Mouse (Mus musculus): Measurements from ENCODE around the gene Myo9b. TPM values are rescaled to one million over a fixed set of nuclear protein-coding genes. Genes with fewer than 3 reads are reported as not detected.

The Myo9b gene
- total RNA-seq, 2 experiments from 2014 or later: 24.1 to 28.2 TPM

DNA sequence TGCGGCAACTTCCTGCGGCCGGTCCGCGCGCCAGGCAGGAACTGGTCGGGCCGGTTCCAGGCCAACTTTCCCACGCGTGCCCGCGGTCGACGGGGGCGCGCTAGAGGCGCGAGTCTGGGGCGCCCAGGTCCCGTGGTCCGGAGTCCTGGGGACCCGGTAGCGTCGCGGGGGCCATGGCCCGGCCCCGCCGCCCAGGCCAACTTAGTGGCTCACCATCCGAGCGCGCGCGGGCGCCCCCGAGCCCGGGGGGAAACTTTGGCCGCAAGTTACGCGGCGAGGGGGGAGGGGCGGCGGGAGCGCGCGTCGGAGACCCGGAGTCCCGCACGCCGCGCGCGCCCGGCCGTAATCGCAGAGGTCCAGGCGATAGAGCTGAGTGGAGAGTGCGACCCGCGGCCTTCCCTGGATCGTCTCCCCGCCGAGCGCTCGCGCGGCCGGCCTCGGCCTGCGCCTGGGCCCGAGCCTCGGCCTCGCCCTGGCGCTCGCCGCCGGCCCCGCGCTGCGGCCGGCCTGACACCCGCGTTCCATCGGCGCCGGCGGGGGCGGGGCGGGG lies 109.0 kb downstream of the Myo9b start, which contains the start of gene Nr2f6:
Gene Nr2f6 (minus strand): TSS at position 540 of the 550 bp plus-strand sequence.
- intact Hi-C loops (cut with DNase I): no loop called here
- DNase-seq: peak; percentile 75 to 88

DNA sequence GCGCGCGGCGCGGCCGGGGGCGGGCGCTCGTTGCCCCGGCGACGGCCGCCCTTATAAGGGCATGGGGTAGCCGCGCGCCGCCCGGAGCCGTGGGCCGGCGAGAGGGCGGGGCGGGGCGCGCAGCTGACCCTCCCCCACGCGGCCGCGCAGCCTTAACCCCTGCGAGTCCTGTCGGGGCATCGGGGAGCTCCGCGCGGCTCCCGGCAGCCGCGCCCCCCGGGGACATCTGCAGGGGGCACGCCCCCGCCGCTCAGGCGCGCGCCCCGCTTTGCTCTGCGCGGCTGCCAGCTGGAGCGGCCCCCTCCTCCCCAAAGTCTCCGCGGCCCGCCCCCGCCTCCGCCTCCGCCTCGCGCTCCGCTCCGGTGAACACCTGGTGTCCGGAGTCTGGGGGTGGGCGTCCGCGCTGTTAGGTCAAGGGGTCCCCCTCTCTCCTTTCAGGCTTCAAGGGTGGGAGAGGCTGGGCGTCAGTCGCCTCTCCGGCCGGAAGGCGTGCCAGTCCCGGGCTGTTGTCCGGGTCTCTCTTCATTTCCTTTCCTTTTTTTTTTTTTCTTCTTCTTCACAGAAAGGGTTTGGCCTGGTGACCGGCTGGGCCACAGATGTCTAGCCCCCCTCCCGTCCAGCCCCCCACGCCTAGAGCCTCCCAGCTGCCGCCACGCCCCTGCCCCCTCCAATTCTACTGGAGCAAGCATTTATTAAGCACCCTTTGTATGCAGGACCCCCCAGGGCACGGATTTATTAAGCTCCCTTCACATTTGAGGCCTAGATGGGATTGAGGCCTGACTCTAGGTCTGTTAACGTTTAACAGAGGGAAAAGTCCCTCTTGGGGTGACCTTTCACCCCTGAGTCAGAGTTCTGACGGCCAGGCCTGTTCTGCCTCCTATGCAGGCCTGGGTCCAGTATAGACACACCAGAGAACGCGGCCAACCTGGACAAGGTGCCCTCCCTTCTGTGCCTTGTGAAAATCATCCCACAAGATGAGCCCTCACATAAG lies 109.8 kb downstream of the Myo9b start:
- peak; percentile 48 to 86 for DNase-seq

DNA sequence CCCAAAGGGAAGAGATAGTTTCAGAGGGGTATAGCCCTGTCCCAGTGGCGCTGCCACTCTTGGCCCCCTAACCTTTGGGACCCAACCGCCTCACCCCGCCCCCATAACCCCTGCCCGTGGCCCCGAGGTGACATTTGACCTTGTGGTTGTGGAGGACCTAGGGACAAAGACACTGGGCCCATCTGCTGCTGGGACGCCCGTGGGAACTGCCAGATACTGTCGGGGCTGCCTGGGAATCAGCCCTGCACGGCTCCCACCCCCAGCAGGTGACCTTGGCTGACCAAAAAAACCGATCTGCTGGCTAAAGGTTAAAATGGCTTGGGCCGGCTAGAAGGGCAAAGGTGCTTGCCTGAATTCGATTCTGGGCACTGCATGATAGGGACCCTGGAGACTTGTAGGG lies 110.9 kb downstream of the Myo9b start:
- intact Hi-C loops (cut with DNase I): no loop called here
- DNase-seq: no peak

More for the DNA sequence above, 109.8 kb downstream of the Myo9b start:
- intact Hi-C loops (cut with DNase I): no loop called here

DNA sequence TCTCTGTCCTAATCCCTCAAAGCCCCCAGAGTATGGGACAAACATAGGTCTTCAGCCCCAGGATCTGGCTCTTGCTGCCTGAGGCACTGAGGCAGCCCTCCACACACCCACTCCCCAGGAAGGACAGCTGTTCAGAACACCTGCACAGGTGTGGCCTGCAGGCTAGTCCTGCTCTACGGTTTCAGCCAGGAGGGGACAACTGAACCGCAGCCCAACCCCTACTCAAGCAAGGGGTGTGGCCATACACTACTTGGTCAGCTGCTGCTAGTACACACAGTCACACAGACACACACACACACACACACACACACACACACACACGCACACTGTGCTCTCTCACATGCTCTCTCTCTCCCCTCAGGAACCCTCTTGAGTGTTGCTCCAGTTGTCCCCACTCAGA lies 111.3 kb downstream of the Myo9b start:
- intact Hi-C loops (cut with DNase I): no loop called here

DNA sequence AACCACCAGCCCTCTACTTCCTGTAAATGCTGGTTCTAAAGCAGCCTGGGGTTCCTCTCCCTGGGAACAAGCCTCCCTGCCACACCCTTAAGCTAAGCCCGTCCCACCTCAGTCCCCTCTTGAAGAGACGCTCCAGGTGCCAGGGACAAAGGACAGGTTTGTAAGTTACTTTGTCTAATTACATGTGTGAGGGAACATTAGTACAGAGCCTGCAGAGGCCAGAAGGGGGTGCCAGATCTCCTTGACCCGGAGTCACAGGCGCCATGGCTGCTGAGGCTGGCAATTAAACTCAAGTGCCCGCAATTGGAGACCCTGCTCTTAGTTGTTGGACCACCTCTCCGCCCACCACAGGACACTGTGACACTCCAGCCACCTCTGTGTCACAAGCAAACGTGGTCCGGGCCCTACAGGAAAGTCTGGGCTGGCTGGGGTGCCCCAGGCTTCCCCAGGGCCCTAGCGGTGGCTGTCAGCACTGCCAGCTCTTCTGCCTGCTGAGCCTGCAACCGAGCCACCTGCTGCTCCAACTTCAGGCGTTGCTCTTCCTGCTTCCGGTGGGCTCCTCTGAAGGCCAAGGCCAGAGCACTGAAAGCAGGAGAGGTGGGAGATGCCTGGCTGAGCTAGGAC lies 112.8 kb downstream of the Myo9b start:
- DNase-seq: no peak
- intact Hi-C loops (cut with DNase I): no loop called here

More for the DNA sequence above, 111.3 kb downstream of the Myo9b start:
- DNase-seq: no peak

DNA sequence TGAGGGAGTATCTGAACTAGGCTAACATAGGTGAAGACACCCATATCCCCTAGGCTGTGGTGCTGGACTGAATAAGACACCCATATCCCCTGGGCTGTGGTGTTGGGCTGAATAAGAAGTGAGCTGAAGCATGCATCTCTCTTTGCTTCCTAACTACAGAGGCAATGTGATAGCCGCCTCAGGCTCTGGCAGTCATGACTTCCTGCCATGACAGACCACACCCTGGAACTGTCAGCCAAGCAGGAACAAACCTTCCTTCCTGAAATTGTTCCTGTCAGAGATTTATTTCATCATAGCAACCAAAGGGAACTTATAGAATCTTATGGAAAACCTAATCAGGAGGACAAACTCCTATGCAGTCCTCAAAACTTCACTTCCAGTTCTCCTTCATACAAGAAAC lies 115.8 kb downstream of the Myo9b start:
- peak in 1 of 2 experiments; percentile 19 for DNase-seq
- intact Hi-C loops (cut with DNase I): no loop called here

DNA sequence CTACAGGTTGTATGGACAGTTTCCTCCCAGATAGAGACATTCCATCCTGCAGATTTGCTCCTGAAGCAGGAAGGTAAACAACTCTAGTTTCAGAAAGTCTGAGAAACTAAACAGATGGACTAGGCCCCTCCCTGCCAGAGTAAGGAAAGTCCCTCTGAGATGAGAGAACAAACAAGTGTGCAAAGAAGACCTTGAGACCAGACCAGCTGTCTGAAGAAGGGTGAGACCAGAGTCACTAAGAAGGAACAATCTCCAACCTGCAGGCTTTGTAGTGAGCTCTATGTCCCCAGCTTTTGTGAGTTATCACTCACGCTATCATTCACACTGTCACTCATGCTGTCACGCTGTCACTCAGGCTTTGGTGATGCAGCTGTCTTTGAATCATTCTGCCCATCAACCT lies 119.2 kb downstream of the Myo9b start:
- no peak for DNase-seq
- intact Hi-C loops (cut with DNase I): no loop called here

DNA sequence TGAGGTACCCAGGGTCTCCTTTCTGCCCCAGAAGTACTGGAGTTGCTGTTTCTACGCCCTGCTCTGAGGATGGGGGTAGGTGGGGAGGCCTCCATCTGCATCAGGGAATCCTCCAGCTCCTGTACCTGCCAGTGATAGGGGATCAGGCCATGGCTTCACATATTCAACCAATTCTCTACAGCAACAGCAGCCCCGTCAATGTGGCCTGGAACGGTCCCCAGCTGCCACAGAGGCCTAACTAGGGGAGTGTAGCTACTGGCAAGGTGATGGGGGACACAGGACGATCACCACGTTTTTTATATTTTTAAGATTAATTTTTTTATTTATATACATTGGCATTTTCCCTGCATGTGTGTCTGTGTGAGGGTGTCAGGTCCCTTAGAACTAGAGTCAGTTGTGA lies 119.9 kb downstream of the Myo9b start:
- intact Hi-C loops (cut with DNase I): no loop called here
- DNase-seq: no peak

DNA sequence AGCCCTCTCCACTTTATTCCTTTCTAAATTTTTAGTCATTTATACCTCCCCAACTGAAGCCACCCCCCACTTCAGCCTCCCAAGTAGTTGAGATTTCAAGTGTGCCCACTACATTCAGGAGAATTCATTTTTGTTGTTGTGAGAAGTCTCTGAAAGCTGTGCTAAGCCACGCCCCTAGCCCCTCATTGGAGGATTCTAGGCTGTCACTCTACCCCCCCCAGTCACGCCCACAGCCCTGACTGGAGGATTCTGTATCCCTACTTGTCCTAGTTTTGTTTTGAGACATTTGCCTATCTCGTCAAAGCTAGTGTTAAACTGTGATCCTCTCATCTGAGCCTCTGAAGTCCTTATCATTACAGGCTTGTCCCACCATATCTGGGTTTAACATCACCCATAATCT lies 120.4 kb downstream of the Myo9b start:
- intact Hi-C loops (cut with DNase I): no loop called here
- no peak for DNase-seq

DNA sequence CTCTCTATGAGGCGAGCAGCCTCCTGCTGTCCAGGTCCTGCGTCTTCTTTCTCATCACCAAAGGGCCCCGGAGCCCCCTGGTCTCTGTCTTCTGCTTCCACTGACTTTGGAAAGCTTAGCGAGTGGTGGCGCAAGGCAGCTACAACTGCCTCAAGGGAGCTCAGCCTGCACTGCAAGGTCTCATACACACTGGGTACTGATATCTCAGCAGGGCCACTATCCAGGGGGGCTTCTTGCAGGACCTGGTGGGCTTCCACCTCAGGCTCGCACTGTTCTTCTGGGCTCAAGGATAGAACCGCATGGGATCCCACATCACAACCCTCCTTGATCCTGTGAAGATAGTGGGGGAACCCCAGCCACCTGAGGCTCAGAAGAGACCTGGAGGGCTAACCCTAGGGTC lies 122.0 kb downstream of the Myo9b start:
- peak; percentile 8 to 19 for DNase-seq
- intact Hi-C loops (cut with DNase I): no loop called here

DNA sequence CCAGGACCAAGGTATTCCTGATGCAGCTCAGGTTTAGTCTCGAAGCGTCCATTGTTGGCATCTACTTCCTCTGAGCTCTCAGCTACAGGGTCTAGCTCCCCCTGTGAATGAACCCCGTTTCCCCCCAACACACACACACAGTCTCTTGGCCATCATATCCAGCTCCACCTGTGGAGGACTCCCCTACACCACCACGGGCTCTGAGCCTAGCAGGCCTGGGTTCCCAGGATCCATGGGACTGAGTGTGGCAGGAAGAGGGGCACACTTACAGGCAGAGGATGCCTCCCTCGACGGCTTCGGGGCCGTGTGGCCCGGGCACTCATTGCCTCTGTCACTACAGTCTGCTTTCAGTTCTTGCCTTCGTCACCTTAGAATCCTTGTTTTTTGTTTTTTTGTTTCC lies 122.6 kb downstream of the Myo9b start:
- peak; percentile 5 to 6 for DNase-seq
- intact Hi-C loops (cut with DNase I): no loop called here

DNA sequence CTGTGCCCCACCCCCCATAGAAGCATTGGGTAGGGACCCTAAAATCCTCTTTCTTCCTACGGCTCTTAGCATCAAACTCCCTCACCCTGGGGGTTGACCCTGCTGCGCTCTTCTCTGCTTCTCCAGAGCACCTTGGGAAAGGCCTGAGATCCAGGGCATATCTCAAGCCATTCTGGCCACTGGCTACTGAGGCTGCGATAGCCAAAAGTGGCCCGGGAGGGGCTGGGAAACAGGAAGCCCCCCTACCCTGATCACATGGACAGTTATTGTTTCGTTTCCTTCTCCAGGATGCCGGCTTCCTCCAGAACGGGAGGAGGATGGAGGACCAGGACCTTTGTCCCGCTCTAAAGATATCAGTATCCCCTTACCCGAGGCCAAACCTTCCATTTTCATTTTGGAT lies 123.1 kb downstream of the Myo9b start, which contains the start of gene Ushbp1:
Gene Ushbp1 (minus strand): TSS at position 174 of the 400 bp plus-strand sequence.
- peak; percentile 57 to 58 for DNase-seq
- intact Hi-C loops (cut with DNase I): no loop called here

DNA sequence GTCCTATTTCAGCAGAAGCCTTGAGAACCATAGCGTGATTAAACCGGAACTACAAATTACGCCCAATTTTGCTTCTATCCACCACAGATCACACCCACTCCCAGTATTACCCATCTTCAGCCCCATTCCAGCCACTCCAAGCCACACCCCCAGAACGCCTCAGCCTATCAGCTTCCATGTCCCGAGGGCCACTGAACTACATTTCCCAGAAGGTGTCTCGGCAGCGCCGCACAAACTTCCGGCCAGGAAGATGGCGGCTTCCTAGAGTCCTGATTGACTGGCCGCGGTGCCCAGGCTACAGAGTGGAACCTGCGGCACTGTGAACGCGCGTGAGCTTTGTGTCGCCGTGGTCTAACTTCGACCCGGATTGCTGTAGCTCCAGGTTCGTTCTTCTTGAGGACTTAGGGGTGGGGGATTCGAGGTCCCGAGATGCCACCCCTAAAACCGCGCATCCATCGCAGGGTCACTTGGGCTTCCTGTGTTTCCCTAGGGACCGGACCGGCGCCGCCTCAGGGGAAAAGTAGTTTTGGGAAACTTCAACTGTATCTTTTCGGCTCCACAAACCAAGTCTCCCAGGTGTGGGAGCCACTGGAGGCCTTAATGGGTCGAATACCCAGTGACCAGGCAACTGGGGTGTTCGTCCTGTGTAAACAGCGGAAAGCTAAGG lies 124.3 kb downstream of the Myo9b start, which contains the start of gene Babam1:
Gene Babam1 (plus strand): TSS at position 223 of the 667 bp plus-strand sequence.
- DNase-seq: peak; percentile 87 to 88
- intact Hi-C loops (cut with DNase I): no loop called here

DNA sequence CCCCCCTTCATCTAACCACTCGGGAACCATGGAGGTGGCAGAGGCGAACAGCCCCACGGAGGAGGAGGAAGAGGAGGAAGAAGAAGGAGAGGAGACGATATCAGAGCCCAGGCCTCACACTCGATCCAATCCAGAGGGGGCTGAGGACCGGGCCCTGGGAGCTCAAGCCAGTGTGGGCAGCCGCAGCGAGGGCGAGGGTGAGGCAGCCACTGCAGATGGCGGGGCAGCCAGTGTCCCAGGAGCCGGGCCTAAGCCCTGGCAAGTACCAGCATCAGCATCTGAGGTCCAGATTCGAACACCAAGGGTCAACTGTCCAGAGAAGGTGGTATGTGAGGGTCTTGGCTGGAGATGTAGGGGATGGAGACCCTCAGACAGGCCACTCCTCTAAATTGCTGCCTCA lies 125.2 kb downstream of the Myo9b start:
- DNase-seq: peak; percentile 2 to 3
- intact Hi-C loops (cut with DNase I): no loop called here

DNA sequence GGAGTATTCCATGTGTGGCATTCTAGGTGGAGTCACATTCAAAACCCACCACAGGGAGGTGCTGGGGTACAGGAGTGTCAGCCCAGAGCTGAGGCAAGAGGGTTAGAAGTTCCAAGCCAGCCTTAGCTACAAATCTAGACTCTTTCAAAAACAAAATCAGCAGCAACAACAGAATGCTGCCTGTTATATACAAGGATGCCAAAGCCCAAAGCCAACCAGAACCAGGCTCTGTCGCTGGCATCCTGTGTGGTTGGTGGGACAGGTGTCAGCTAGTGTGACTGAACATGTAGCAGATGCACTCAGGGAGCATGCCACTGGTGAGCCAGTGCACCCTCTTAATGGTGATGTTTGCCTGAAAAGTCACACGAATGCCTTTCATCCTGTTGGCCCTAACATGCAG lies 128.3 kb downstream of the Myo9b start:
- no peak for DNase-seq
- intact Hi-C loops (cut with DNase I): loop anchor here (5.0 kb wide), 1 partner anchor 139 kb away; no protein-coding TSS in a partner anchor

DNA sequence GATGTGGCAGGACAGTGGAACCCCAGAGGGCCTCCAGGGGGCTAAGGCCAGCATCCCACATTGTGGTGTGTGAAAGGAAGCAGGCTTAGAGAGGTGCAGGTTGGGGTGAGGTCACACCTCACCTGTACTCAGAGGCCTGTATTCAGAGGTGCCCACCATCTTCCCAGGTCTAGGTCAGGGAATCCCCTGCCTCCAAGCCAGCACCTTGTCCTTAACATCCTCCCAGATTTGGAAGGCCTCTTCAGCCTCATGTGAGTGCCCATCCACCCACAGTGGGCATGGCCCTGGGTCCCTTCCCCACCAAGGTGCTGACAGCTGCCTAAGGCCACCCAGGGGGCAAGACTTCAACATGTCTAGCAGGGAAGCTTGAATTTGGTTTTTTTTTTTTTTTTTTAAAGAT lies 128.9 kb downstream of the Myo9b start:
- DNase-seq: peak; percentile 0 to 1
- intact Hi-C loops (cut with DNase I): loop anchor here (5.0 kb wide), 1 partner anchor 139 kb away; no protein-coding TSS in a partner anchor

DNA sequence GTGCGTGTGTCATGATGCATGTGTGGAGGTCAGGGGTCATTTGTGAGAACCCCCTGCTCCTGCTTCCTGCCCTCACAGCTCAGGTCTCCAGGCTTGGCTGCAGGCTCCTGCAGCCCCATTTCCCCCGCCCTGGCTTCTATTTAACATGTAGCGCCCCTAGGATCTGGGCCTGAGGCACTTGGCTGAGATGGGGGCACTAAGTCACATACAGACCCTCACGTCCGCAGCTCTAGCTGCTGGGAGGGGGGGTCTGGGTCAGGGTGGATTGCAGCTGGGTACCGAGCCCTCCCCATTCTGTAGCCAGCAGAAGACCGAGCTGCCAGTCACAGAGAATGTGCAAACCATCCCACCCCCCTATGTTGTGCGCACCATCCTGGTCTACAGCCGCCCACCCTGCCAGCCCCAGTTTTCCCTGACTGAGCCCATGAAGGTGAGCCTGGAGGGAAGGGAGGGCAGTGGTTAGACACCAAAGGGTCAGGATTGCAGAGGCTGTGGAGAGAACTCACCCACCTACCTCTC lies 130.0 kb downstream of the Myo9b start:
- peak in 1 of 2 experiments; percentile 1 for DNase-seq
- intact Hi-C loops (cut with DNase I): loop anchor here (5.0 kb wide), 1 partner anchor 140 kb away; no protein-coding TSS in a partner anchor

DNA sequence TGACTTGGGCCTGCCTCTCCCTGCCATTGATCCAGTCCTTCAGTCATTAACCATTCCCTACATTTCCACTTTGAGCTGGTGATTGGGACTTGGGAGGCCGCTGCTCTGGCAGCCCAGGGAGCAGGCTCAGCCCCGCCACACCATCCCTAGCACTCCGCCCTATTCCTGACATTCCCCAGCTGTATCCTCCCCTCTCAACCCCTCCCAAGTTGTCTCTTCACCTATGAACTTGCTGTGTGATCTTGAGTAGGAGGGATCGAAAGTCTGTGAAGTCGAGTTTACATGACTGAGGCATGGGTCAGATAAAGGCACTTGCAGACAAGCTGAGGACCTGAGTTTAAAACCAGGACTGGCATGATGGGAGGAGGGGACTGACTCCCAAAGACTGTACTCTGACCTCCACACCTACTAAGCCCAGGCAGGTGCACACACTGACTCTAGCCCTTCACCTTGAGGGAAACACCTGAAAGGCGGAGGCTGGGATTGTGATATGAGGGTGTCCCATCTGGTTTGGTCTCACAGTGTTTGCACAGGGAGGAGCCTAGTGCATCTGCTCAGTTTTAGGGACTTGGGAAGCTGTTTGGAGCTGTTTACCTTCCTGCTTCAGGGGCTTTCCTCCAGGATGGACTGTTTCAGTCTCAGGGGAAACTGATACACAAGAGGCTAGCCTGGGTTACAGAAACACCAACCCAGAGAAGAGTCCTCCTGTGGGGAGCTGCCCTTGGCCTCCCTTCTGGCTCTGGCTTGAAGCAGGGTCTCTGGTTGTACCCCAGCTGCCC lies 130.8 kb downstream of the Myo9b start:
- peak in 1 of 2 experiments; percentile 0 for DNase-seq
- intact Hi-C loops (cut with DNase I): loop anchor here (5.0 kb wide), 1 partner anchor 141 kb away; no protein-coding TSS in a partner anchor

DNA sequence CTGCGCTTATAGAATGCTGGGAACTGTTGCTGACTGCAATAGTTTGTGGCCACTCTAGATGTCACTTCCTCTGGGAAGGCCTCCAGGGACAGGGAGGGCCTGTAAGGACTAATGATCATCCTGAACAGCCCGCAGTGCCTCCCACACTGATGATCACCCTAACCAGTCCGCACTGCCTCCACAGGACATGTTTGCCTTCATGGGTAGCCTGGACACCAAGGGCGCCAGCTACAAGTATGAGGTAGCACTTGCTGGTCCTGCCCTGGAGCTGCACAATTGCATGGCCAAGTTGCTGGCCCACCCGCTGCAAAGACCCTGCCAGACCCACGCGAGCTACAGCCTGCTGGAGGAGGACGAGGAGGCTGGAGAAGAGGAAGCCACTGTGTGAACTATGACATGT lies 131.5 kb downstream of the Myo9b start:
- intact Hi-C loops (cut with DNase I): loop anchor here (5.0 kb wide), 1 partner anchor 142 kb away; no protein-coding TSS in a partner anchor
- no peak for DNase-seq
